Mouse (Mus musculus): ENCODE data around the gene Ugt1a1.
A peak's percentile ranks its signal among the peaks of the same experiment; 100 is the strongest.

Gene Ugt1a1

DNA sequence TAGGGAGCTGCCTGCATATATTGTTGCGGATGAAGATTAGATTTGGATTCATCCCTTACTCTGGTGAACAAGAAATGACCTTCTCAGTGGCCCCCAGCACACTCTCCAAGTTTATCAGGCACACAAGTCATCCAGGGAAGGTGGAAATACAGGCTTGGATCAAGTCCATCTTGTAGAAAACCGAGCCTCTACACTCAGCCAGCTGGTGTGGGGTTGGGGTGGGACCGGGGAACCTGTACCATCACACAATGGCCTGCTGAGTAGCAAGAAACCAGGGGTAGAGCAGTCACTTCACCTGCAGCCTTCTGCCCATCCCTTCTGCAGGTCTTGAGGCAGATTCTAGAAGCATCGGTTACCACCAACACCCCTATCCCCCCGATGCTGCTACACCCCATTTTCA is 22.9 kb downstream of the Ugt1a1 start:
- peak; percentile 30 for DNase-seq (ENCODE audit: low spot score)

DNA sequence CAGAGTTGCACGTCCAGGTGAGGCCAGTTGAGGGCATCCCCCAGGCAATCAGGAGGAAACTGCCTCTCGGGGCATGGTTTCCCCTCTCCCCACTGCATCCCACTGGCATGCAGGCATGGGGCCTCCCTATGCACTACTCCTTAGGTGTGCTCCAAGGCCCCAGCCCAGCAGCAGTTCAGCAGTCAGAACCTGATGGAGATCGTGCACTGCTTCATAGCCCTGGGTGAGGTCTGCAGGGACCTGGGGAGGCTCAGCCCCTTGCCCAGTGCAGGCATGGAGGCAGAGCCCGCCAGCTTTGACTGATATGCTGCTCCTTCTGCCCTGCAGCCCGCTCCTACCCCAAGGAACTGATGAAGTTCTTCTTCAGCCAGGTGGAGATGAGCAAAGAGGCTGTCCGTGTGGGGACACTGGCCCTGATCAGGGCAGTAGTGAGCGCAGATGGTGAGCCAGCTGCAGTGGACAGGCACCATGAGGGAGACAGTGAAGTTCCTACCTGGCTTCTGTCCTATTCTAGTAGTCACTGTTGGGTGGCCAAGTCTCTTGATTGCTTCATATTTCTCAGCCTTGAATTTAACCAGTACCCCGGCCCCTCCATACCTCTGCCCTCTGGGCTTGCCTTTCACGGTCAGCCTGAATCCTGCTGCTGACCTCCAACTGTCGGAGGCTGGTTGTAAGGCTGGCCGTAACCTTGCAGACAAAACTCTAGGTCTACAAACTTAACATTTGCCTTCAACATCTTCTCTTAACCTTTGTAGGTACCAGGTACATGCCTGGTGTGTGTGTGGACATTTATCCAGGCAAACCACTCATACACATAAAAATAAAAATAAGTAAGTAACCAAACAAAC is 23.5 kb downstream of the Ugt1a1 start:
- peak; percentile 35 for DNase-seq (ENCODE audit: low spot score)

DNA sequence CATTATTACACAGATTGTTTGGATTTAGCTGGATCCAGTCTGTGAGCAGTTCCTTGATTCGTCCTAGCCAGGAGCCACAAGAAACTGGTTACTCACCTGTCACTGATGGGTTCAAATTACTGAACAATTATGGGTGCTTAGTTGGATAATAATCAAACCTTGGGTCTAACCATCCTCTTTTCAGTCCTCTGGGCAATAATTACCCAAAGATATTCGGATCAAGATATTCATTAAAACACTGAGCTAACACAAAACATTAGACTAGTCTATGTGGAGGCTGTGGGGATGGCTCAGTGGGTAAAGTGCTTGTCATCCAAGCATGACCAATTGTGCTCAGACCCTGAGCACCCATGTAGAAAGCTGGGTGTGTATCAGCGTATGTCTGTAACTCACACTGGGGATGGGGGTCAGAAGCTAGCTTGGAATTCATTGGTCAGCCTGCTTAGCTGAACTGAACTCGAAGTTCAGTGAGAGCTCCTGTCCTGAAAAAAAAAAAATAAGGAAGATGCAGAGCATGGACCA is 24.2 kb downstream of the Ugt1a1 start:
- DNase-seq (ENCODE audit: low spot score) = no peak

DNA sequence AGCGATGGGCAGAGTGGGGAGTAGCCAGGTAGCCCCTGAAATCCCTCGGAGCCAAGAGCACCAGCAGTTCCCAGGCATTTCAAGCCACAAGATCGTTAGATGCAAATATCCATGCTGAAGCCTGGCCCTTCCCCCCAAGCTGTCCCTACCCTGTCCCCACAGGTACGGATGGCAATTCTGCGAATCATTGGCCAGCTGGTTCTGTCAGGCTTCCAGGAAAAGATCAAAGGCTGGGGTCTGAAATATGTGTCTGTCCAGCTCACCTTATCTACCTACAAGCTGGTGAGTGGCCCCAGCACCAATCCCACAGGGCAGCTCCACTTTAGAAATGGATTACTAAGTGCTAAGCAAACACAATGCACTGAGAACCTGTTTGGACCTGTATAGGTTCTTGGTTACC is 25.6 kb downstream of the Ugt1a1 start:
- no peak for DNase-seq (ENCODE audit: low spot score)

DNA sequence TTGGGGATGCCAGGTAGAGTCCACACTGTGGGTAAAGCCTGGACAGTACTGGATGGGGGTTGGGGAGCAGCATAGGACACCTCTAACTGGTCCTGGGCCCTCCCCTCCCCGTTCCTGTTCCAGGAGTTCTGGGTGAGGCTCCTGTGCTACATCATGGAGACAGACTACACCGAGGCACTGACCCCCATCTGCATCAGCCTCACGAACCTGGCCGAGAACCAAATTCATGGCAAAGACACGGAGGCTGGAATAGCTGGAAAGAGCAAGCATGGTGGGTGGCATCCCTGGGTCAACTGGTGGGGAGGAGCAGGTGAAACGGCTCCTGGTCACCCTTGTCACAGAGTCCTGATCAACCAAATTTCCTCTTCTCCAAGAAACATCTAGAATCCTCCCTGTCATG is 27.0 kb downstream of the Ugt1a1 start:
- no peak for DNase-seq (ENCODE audit: low spot score)

DNA sequence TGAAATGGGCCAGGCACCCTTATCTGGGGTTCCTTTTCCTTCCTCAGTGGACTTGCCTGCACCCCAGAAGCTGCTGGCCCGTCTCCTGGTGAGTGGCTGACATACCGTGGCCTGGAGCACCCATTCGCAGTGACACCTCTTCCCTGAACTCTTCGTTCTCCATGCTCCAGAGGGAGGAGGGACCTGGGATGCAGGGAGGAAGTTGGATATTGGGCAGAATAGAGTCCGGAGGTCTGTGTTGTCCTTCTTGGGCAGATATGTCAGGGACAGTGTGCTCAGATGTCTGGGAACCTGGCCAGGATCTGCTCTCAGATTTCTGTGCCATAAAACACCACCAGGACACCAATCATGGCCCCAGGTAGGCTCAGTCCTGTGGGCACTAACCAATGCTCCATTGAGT is 28.3 kb downstream of the Ugt1a1 start:
- DNase-seq (ENCODE audit: low spot score) = no peak

DNA sequence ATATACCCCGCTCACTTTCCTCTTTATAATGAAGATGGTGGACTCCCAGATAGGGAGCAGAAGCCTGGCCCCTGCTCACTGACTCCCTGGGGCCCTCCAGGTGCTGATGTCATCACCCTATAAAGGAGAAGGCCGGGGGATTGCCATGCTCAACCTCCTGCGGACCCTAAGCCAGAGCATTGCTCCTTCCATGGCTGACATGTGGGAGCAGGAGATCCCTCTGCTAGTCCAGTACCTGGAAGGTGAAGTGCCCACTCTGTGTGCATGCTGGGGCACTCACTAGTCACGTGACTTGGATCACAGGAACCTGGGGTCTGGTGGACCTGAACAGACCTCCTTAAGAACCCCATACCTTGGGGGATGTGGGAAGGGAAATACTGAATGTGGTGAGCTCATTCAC is 28.8 kb downstream of the Ugt1a1 start:
- no peak for DNase-seq (ENCODE audit: low spot score)

DNA sequence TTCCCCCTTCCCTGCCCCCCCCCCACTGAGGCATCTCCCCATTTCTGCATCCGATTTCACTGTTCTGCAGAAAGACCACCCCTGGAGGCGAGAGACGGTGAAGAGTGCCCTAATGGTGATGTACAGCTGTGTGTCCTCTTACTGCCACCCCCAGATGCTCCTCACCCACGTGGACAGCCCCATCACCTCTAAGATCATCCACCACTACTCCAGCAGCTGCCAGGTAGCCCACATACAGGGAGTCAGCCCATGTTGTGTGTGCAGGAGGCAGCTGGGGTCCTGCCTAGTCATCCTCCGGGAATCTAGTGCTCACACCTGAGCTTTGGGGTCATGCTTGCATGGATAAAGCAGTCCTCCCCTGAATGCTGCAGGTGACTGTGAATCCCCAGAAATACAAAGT is 32.1 kb downstream of the Ugt1a1 start:
- DNase-seq (ENCODE audit: low spot score) = no peak

DNA sequence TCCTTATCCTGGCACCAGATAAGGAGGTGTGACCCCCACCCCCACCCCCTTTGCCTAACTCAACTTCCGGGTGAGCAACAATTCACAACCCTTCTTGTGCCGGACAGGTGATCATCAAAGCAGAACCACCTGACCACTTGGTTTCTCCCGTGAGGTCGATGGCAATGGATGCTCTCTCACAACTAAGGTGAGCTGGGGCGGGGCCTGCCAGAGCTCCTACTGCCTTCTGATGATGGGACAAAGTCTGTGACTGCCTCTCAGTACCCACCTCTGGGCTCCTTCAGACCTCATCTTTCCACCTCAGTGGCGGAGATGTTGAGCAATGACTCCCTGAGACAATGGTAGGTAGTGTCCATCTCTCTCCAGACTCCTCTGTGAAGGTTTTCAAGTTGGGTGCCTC is 34.1 kb downstream of the Ugt1a1 start:
- no peak for DNase-seq (ENCODE audit: low spot score)

DNA sequence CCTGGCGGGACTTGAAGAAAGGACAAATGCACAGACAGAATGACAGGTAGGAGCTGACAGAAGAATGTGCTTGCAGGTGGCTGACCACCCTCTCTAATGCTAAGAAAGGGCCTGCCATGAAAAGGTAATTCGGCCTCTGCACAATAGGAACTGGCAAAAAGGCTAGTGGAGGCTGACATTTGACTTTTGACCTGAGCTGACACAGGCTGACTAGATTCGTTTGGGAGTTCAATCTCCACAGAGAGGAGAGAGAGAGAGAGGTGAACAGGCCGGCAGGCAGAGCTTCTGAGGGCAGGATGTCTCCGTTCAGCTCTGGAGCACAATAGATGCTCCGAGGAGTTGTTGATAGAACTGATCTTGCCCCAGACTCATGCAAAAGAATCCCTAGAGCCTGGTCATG is 34.6 kb downstream of the Ugt1a1 start:
- DNase-seq (ENCODE audit: low spot score) = no peak

DNA sequence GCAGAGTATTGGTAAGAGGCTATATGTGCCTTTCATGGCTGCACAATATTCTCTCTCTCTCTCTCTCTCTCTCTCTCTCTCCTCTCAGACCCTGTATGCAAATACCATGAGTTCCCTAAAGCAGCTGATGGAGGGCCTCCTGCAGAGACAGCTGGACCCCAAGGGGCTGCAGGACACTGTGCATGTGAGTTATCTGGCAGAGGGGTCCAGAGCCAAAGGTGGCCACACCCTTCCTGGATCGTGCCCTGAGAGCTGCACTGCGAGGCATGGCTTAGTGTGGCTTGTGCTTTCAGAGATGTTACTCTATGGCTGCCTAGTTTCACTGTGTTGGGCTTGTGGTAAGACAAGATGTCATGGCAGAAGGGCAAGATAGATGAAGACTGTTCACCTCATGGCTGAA is 35.9 kb downstream of the Ugt1a1 start:
- DNase-seq (ENCODE audit: low spot score) = no peak

DNA sequence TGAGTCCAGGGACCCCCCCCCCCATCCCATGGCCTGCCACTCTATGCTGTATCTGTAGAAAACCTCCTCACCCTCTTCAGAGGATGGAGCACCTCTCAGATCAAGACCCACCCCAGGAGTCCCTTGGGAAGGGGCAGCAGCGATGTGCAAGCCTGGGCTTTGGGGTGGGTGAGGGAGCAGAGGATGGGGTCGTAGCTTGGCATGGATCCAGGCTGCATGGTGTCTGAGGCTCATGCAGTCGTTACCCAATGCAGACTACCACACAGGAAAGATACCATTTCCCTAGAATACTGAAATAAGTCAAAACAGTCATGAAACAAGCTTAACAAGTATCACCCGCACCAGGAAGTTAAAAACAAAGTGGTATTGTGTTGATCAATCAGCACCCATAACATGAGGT is 36.9 kb downstream of the Ugt1a1 start:
- no peak for DNase-seq (ENCODE audit: low spot score)

DNA sequence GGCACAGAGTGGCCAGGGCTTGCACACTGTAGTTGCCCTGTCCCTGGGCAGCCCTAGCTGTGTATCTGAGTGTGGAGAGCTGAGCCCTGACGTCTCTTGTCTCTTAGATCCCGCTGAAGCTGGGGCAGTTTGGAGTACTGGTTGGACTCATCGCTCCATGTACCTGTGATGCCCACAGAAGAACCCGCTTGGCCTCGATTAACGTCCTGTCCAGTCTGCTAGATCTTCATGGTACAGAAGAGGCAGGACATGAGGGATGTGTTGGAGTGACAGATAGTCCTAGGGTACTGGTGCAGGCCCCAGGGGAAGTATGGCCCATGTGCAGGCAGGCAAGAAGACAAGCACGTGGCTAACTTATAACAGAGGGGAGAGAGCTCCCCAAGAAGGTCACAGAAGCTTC is 37.8 kb downstream of the Ugt1a1 start:
- no peak for DNase-seq (ENCODE audit: low spot score)

DNA sequence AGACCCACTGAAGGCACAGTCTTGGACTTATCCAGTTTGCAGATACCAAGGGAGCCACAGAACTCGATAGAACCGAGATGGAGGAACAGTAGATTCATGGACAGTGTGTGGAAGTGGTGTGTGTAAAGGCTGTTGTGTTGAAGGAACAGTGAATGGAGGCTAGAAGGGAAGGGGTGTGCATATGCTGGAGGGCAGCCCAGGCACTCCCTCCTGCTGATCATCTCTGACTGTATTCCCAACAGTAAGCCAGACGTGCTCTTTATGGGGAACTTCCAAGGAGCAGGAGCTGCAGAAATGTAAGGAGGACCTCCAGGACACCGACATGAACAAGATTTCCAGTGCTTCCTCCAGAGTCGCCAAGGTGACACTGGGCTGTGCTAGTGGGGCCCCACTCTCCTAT is 38.3 kb downstream of the Ugt1a1 start:
- DNase-seq (ENCODE audit: low spot score) = no peak

DNA sequence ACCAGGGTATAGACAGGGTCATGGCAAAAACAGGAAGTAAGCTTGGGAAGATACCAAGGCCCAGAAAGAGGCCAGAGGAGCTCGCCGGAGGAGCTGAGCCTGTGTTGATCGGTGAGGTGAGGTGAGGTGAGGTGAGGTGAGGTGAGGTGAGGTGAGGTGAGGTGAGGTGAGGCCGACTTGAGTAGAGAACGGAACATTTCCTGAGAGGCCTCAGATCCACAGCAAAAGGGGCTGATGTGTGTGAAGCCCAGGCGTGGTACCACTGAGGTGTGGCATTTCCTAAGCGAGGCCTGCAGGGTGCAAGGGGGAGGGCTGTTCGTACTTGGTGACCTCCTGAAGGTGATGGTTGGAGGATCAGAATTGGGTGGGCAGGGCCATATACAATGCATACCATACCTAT is 41.3 kb downstream of the Ugt1a1 start:
- DNase-seq (ENCODE audit: low spot score) = no peak

DNA sequence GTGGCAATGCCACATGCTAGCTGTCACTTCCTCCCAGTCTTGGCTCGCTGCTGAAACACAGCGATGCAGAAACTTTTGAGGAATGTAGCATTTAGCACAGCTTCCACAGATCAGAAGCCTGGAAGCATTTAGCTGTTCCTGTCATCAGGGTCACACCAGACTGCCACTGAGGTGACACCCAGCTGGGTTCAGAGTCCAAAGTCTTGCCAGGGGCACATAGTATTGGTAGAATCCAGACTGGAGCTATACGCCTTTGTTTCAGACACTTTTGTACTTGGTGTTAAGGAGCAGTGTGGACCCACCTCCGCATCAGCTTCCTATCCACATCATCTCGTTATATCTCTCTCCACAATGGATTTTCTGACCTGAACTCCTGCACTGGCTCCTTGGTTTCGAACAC is 41.8 kb downstream of the Ugt1a1 start:
- no peak for DNase-seq (ENCODE audit: low spot score)

DNA sequence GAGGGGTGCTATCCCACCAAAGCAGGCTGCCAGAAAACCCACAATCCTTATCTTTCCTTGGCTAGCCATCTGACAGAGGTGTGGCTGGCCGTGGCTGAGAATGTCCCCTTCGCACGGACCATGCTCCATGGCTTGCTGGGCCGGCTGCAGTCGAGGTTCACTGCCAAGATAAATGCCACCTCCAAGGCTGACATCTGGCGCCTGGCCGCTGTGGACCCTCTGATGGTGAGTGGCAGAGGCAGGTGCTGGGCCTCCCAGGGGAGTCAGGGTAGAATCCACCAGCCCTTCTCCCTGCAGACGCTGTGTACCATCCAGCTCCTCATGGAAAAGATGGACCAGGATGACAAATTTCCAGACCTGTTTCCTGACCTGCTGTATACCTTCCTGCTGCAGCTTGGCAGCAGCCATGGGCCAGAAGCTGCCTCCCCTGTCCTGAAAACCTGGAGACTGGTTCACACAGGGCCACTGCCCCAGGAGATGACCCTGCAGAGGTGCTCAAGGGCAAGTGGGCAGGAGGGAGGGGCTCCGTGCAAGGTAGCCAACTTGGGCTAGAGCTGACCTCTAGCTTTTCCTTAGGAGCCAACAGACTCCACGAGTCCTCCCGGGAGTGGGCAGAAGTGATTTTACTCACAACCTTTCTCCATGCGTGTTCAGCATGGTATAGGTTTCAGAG is 43.2 kb downstream of the Ugt1a1 start:
- DNase-seq (ENCODE audit: low spot score) = no peak

DNA sequence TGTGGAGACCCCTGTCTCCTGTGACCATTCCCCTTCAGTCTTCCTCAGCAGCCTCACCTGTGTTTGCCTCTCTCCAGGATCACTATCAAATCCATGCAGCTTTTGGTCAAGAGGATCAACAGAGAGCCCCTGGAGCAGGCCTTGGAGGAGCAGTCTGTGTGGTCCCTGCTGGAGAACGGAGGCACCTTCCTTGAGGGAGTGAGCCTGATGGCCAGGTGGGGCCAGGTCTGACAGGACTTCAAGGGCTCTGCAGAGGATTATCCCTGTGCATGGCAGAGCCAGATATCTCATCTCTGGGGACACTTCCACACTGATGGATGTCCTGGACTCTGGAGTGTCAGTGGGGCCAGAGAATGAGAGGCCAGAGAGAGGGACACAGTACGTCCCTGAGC is 43.7 kb downstream of the Ugt1a1 start:
- DNase-seq (ENCODE audit: low spot score) = no peak

DNA sequence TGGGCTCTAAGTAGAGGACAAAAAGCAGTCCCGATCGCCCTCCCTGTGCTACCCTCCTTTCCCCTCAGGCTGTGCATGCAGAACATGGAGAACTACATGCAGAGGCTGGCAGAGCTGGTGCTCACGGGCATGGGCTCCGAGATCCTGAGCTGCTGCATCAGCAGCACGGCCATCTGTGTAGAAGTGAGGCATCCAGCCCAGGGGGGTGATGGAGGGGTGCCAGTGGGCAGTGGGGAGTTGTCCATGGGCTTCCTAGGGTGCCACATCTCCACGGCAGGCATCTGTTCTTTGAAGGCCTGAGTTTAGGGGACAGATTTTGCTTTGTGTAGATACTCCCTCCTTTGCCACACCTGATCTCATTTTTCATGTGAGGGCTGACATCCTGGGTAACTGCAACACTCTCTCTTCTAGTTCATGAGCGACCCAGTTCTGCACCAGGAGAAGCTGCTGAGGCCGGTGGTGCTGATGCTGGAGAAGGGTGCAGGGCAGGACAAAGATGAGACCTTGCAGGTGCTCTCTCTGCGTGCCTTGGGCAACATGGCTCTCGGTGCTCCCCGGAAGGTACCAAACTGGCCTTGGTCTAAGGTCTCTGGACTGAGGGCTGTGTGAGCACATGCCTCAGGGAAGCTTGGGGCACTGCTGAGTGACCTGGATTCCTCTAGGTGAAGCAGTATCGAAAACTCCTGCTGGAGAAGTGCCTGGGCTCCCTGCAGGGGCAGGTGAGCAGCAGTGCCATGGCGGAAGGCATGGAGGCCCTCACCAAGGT is 44.4 kb downstream of the Ugt1a1 start:
- DNase-seq (ENCODE audit: low spot score) = no peak

DNA sequence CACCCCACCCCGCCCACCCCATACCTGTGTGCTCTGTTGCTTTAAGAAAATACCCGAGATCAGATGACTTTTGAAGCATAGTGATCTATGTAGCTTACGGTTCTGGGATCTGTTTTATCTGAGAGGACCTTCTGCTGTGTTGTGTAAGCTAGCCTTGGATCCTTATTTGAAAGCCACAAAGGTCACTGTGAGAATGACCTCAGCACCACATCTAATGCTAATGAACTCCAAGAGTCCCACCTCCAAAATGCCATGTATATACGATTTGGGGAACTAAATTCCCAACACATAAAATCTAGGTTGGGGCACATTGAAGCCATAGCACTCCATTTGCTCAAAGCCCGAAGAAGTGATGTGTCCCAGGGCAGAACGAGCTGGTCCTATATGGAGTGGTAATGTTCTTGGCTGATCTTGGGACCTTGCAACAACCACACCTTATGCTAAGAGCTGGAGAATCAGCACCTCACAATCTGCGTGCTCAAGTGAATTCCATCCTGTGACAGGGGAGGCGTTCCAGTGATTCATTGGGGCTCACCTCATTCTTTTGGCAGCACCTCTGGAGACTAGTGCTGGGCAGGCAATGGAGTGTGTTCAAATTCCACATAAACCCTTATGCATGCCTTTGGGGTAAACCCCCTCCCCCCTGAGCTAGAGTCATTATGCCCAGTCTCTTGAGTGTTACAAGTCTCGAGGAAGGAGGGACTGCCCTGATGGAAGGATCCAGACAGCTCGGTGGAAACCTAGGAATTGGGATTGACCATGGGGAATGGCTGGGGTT is 45.3 kb downstream of the Ugt1a1 start:
- no peak for DNase-seq (ENCODE audit: low spot score)

DNA sequence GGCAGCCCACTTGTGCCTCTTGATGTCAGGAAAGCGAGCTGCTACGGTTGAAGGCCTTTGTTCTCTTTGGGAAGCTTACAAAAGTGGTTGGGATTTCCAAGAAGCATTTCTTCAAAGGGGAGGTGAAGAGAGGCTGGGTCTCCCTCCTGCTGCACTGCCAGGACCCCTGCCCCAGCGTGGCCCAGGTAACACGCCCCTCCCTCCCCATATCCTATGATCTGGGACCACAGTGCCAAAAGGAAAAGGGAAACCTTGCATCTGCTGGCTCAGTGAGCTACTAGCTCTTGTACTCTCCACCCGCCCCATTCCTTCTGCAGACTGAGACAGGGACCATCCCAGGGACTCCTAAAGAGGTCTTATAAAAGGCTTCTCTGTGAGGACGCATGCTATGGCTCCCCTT is 45.9 kb downstream of the Ugt1a1 start:
- DNase-seq (ENCODE audit: low spot score) = peak; percentile 43

DNA sequence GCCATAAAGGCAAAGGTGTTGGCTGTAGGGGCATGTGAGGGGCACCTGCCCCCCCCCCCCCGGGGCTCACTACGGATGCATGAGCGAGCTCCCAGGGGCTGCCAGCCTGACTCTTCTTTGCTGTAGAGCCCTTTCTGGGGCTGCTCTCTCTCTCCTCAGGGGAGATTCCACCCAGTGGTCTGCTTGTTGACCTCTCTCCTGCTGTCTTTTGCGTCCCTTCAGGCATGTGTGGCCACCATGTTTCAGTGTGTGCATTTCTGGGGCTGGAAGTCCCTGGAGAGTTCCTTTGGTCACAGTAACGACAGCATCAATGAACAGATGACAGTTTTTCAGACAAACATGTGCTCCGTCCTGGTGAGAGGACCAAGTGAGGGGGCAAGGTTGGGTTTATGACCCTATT is 46.6 kb downstream of the Ugt1a1 start:
- no peak for DNase-seq (ENCODE audit: low spot score)

Data from urinary bladder, postnatal 10 days (tissue).